Mouse (Mus musculus): ENCODE results near the gene Cyp26b1. TPM values are rescaled to one million over a fixed set of nuclear protein-coding genes. Genes with fewer than 3 reads are reported as not detected.
"Not testable (repeated sequence)": the region's sequence is repeated elsewhere in the genome, so short reads cannot be mapped to it uniquely, and the experiment has no call there.

Gene Cyp26b1
- 1 to 10 TPM; 2.0 to 2.8 TPM for total RNA-seq (2021)
- long read RNA-seq, experiment 1, partial matches to known transcripts: 0 of 1 reads
- long read RNA-seq, experiment 1, other reads (novel, unspliced or antisense): 1 of 1 reads
- long read RNA-seq, experiment 2: 0 reads

GRCm38 (mm10) chr6:84593693-84594092, at the start of gene Cyp26b1:
Gene Cyp26b1 (minus strand): TSS chr6:84593908.
- DNase-seq: no peak

DNA sequence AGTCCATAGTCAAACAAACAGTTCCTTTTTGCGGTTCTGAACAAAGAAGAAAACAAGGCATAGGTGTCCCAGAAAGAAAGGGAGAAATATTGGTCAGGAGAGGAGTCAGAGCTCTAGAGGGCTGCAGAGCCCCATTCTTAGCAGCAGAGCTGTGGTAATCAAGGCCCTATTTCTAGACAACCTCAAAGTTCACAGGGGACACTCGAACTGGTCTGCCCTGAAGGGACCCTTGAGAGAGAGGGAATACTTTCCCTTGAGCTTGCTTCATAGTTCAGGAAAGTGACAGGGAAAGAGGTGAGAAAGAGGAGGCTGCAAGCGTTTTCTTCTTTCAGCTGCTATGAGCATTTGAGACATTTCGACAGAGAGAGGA, 47.3 kb upstream of the Cyp26b1 start:
- no peak for DNase-seq

DNA sequence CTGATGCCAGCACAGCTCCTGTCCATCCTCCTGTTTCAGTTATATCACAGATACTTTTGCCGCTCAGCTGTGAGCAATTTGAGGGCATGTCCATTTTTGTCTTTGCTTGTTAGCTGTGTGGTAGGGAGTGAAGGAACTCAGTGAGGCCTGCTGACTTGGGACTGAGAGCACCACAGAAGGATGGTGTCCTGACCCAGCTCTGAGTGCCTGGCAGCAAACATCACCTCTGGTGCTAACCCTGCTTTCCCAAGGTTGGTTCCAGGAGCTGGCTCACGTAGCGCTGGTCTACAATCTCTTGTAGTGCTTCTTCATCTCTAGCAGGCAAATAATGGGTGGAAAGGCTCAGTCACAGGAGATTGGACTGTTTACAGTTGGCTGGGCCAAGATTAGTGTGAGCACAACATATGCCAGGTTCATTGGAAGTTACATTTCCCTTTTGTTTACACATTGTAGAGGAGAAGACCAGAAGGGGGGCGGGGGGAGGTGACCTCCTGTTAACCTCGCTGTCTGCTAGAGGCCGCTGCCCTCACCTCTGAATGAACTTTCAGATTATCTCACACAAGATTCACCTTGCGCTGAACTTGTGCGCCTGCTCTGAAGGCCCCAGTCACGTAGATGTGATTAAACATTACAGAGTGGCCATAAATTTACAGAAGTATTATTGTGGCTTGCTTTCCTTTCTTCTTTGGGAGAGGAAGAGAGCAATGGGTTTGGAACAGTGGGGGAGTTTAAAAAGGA, 46.8 kb upstream of the Cyp26b1 start:
- no peak for DNase-seq

GRCm38 (mm10) chr6:84638206-84638605, 44.5 kb upstream of the Cyp26b1 start:
- DNase-seq: no peak

DNA sequence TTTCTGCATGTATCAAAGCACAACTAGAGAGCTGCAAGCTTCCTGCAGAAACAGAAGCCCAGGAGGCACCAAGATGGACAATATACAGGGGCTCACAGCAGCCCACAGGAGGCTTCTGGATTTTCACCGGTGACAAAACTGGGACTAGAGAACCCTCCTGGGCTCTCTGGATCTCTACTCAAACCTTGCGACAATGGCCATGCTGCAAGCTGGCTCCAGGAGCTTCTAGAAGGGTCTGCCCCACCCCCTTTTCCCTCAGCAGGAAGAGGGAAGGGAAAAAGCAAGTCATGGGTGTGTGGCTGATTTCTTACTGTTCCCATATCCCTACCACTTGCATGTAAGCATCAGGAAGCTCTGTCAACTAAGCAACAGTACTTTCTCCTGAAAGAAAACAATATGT, 37.9 kb upstream of the Cyp26b1 start:
- no peak for DNase-seq

- DNase-seq: no peak
These were observed 36.6 kb upstream of the Cyp26b1 start for GRCm38 (mm10) chr6:84630276-84630675.

GRCm38 (mm10) chr6:84628831-84629230, 35.1 kb upstream of the Cyp26b1 start:
- DNase-seq: no peak

DNA sequence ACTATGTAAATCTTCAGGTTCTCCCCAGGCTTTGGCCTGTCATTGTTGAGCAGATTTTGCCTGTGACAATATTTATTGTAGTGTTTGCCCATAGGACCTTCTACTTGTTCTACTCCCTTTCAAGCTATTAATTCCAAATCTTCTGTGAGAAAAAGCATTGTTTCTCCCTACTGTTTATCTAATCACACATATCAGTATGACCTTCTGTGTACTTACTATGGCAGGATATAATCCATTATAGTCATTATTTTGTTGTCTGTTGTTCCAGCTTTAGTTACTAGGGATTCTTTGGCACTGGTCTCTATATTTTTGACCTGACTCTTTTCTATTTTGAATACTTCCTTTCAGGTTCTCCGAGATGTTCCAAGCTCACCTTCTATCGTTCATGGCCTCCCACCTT, 32.7 kb upstream of the Cyp26b1 start:
- no peak for DNase-seq

DNA sequence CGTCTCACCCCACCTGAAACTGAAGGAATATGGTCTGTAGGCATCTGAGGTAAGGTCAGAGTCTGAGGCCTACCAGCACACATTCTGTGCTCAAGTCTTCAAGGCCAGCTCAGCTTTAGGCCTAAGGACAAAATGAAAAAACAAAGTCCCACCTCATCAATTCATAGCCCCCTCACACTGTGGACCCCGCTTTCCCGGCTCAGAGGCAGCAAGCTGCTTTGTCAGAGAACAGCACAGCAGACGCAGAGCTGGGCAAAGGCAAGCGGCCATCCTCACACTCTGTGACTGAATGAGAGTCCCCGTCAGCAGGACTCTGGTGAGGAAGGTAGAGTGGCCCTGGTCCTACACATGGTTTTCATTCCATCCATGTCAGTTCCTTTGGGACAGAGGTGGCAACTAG, 25.5 kb upstream of the Cyp26b1 start:
- DNase-seq: no peak

GRCm38 (mm10) chr6:84617051-84617450, 23.3 kb upstream of the Cyp26b1 start:
- DNase-seq: no peak

GRCm38 (mm10) chr6:84616586-84616985, 22.9 kb upstream of the Cyp26b1 start:
- no peak for DNase-seq

- no peak for DNase-seq
These were observed 19.9 kb upstream of the Cyp26b1 start for GRCm38 (mm10) chr6:84613561-84613960.

- no peak for DNase-seq
These were observed 7.6 kb upstream of the Cyp26b1 start for GRCm38 (mm10) chr6:84601136-84601889.

- DNase-seq: not testable (repeated sequence)
These were observed 5.6 kb upstream of the Cyp26b1 start for GRCm38 (mm10) chr6:84599296-84599695.

DNA sequence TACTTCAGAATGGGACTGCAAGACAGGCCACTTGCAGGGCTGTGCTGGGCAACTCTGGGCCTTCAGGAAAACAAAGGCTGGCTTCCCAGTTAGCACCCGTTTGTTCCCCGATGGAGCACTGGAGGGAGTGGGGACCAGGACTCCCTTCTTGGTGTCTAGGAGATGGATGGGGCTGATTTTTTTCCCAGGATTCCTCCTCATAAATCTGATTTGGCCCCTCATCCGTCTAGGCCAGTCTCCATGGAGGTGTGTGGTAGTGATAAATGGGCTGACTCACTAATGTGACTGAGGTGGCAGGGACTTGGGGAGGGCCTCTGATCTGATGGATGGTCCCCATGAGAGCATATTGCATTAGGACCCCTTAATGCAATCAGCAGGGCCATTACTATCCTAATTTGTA, 5.0 kb upstream of the Cyp26b1 start:
- no peak for DNase-seq

GRCm38 (mm10) chr6:84594626-84595025, 918 bp upstream of the Cyp26b1 start:
- DNase-seq: no peak

GRCm38 (mm10) chr6:84590961-84591745, 2.6 kb downstream of the Cyp26b1 start:
- DNase-seq: no peak

DNA sequence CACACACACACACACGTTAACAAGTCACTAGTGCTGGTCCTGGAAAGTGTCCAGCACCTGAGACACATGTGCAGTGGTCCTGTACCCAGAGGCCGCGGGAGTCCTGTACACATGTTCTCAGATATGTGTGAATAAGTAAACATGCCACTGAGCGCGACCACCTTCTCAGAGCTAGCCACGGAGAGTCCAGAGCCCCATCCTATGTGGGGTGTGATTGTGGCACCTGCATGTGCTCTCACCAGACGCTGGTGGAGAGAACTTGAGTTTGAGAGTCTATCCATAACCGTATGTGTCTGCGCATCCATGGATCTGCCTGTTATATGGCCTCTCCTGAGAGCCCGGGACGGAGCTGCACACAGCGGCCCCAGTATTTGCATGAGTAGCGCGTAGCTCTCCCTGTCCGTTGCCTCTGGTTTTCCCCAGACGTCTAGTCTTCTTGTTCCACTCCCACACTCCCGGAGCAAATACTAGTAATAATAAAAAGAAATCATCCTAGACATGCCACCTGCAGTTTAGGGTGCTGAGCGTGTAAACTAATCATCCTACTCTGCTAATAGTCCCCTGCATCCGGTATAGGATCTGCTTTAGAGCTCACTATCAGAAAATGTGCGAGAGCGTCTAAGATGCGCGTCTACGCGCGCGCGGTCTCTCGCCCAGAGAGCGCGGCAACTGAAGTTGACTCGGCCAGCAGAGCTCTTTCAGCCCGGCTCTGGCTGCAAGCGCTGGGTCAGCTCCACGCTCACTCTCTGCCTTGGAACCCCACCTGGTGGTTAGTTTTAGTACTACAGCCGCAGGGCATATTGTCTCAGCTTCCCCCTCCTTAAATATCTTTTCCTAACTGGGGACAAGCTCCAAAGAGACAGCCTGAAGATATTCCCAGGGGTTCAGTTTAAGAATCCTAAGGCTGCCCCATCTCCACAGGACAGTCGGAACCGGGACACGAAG, 3.7 kb downstream of the Cyp26b1 start:
- peak; percentile 93 for DNase-seq

- DNase-seq: peak; percentile 50
These were observed 4.6 kb downstream of the Cyp26b1 start for GRCm38 (mm10) chr6:84588895-84589652.

DNA sequence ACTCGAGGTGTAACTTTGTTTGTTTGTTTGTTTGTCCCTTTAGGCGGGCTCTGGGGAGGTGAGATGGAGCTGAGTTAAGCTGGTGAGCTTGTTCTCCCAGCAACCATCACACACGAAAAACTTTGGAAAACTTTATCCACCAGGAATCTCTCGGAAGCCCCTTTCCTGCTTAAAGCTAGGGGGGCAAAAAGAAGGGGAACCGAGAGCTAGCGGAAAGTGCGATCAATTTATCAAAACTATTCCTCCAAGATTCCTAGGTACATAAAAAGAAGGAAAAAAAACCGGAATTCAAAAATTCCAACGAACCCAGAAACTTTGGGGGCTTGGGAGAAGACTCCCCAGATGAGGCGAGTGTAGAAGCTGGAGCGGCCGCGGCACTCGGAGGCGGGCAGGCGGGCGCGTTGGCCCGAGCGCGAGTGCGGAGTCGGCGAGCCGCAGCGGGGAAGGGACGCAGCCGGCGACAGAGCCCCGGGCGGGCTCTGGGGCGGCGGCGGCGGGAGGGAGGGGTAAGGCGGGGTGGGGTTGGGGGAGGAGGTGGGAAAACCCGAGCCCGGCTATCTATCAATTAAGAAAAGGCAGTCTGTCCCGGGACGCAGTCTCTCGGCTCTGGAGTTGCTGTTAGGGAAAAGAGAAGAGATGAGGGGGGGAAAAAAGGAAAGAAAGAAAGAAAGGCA, 5.3 kb downstream of the Cyp26b1 start:
- peak; percentile 41 for DNase-seq
